In the genomic region with DNA sequence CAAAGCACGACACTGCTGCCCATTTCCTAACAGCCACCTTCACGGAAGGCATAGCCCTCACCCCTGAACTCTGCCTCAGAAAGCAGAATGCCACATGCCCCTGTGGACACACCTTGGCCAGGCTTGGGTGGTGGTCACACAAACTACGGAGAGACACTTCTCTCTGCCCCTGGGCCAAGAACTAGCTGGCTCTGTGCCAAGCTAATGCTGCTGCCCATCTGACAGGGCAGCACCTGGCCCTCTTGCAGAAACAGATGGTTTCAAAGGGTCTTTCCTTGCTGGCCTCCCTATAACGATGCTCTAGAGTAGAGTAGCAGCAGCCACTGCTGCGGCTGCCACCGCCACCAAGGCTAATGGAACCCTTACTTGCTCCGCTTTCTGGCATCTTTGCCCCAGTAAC, we compare ENCODE assay signal across 12 mouse cellular contexts.
"Had no signal": no experiment of that assay in that cellular context is flagged by ENCODE, and none has a peak within 500 bp of the region (broad histone marks: within the 10 kb centered on the region; RNA-seq: fewer than 3 reads in every experiment).

No protein-coding gene starts in this region.

- H3K27ac ChIP-seq: layer of hippocampus, adult 2 months; limb, embryonic 12.5 days; liver, embryonic 13.5 days; midbrain, embryonic 13.5 days; neural tube, embryonic 13.5 days had no signal

- H3K27me3 ChIP-seq: limb, embryonic 12.5 days; liver, embryonic 13.5 days; midbrain, embryonic 13.5 days; neural tube, embryonic 13.5 days had no signal

- DNase-seq: kidney, adult 18-20 months; kidney, postnatal 10 days; liver; liver, embryonic 13.5 days; liver, postnatal 0 days; right cerebral cortex, adult 18-20 months; right cerebral cortex, postnatal 25 days; thymus, postnatal 14 days had no signal

- H3K9me3 ChIP-seq: limb, embryonic 12.5 days; liver, embryonic 13.5 days; midbrain, embryonic 13.5 days; neural tube, embryonic 13.5 days had no signal

- H3K36me3 ChIP-seq: limb, embryonic 12.5 days; liver, embryonic 13.5 days; midbrain, embryonic 13.5 days; neural tube, embryonic 13.5 days had no signal

- H3K4me1 ChIP-seq: limb, embryonic 12.5 days; liver, embryonic 13.5 days; midbrain, embryonic 13.5 days; neural tube, embryonic 13.5 days had no signal

- H3K4me3 ChIP-seq: layer of hippocampus, adult 2 months; limb, embryonic 12.5 days; liver, embryonic 13.5 days; midbrain, embryonic 13.5 days; neural tube, embryonic 13.5 days had no signal
